Mouse (Mus musculus) G1E (cell line): ENCODE data around the gene Setx. TPM values are rescaled to one million over a fixed set of nuclear protein-coding genes. Genes with fewer than 3 reads are reported as not detected.

Experiments
- ATAC-seq: 2 replicates; pipeline ENCODE4 v1.8.0; 2016; ENCODE audit warnings: mild to moderate bottlenecking; ENCODE audit not compliant: insufficient number of reproducible peaks, poor library complexity, low FRiP score, severe bottlenecking; ENCODE audit errors: extremely low read depth
- DNase-seq: peaks from one replicate; pipeline ENCODE4 v3.0.0; 2012; ENCODE audit warnings: low spot score
- H3K27me3 ChIP-seq: 2 replicates; pipeline ENCODE4 v1.6.1; 2012; ENCODE audit warnings: mild to moderate bottlenecking, low read length, inconsistent platforms; ENCODE audit not compliant: insufficient read depth
- H3K36me3 ChIP-seq: replicated peaks from 2 replicates; pipeline ENCODE3; 2012; ENCODE audit warnings: mild to moderate bottlenecking, inconsistent platforms
- H3K4me1 ChIP-seq: 2 replicates; pipeline ENCODE4 v1.6.1; 2012; ENCODE audit warnings: low read depth, low read length, inconsistent platforms, mixed read lengths; ENCODE audit not compliant: insufficient read depth
- H3K4me3 ChIP-seq: 2 replicates; pipeline ENCODE4 v1.5.1; 2012; ENCODE audit warnings: low read depth, mild to moderate bottlenecking, inconsistent platforms, low read length, moderate library complexity, mixed read lengths
- H3K9me3 ChIP-seq: replicated peaks from 2 replicates; pipeline ENCODE4 v1.6.1; 2012; ENCODE audit warnings: inconsistent platforms
- CTCF ChIP-seq: IDR thresholded peaks from 2 replicates; pipeline ENCODE4 v1.5.1; 2012; ENCODE audit warnings: low read depth, low read length, inconsistent platforms, mixed read lengths
- GATA1 ChIP-seq: IDR thresholded peaks from 2 replicates; pipeline ENCODE4 v1.6.1; 2012; ENCODE audit warnings: borderline replicate concordance, low read length, inconsistent platforms, mixed read lengths
- GATA2 ChIP-seq: IDR thresholded peaks from 2 replicates; pipeline ENCODE4 v1.6.1; 2012; ENCODE audit warnings: low read depth, low read length, inconsistent platforms, borderline replicate concordance
- POLR2AphosphoS5 ChIP-seq: IDR thresholded peaks from 2 replicates; pipeline ENCODE4 v1.6.1; 2012; ENCODE audit warnings: low read depth, low read length, inconsistent platforms; ENCODE audit not compliant: insufficient replicate concordance
- TAL1 ChIP-seq: conservative IDR thresholded peaks from 2 replicates; pipeline ENCODE4 v1.6.1; 2012; ENCODE audit warnings: low read depth, low read length, inconsistent platforms, mixed read lengths
- polyA plus RNA-seq: library from polyadenylated mRNA; stranded (reverse); fragments of >175 nt; gene quantifications from 2 replicates; pipeline ENCODE4 v1.2.3, GENCODE M21; 2012
- total RNA-seq, 2 experiments: library from RNA; stranded (forward) in 1 of 2; stranded (reverse) in 1 of 2; fragments of 200-1000 nt in 1 of 2; fragments of >200 nt in 1 of 2; fragmentation: Nextera tagmentation in 1 of 2; gene quantifications; 2 replicates each; pipeline ENCODE4 v1.2.3; 2014 to 2017

Setx gene
- total and polyA plus RNA-seq, 3 experiments: 7.3 to 72.9 (median 47.0) TPM

GRCm38 (mm10) chr2:29183266-29183924 is 59.4 kb downstream of the Setx start:
- ATAC-seq: no peak
- TF ChIP-seq GATA1: no peak
- no peak for TF ChIP-seq CTCF
- TF ChIP-seq POLR2AphosphoS5: no peak
- no peak for TF ChIP-seq GATA2
- TF ChIP-seq TAL1: no peak
- H3K36me3 ChIP-seq: peaks cover 42% of the 10 kb centered on the region

GRCm38 (mm10) chr2:29186209-29186608 is 62.2 kb downstream of the Setx start:
- no peaks in the 10 kb centered on the region for H3K4me1 ChIP-seq
- peaks cover 14% of the 10 kb centered on the region for H3K36me3 ChIP-seq
- no peak overlapping the region for H3K4me3 ChIP-seq
- no peak for DNase-seq
- H3K9me3 ChIP-seq: no peaks in the 10 kb centered on the region
- ATAC-seq: no peak
- TF ChIP-seq GATA1: no peak
- TF ChIP-seq CTCF: no peak
- TF ChIP-seq TAL1: no peak
- TF ChIP-seq POLR2AphosphoS5: no peak
- H3K27me3 ChIP-seq: peaks cover 21% of the 10 kb centered on the region

More at GRCm38 (mm10) chr2:29183266-29183924, 59.4 kb downstream of the Setx start:
- H3K4me1 ChIP-seq: peaks cover 6% of the 10 kb centered on the region; the same call in 1 of the 2 replicates
- H3K9me3 ChIP-seq: no peaks in the 10 kb centered on the region
- no peak overlapping the region for H3K4me3 ChIP-seq
- peaks cover 18% of the 10 kb centered on the region for H3K27me3 ChIP-seq
- no peak for DNase-seq

GRCm38 (mm10) chr2:29190392-29190791 is 66.4 kb downstream of the Setx start:
- no peak for TF ChIP-seq GATA2
- no peak for TF ChIP-seq GATA1
- no peak for TF ChIP-seq TAL1
- no peak for TF ChIP-seq CTCF
- TF ChIP-seq POLR2AphosphoS5: no peak
- no peak overlapping the region for H3K4me3 ChIP-seq
- H3K9me3 ChIP-seq: no peaks in the 10 kb centered on the region
- DNase-seq (no peak), ATAC-seq (no peak)
- peaks cover 56% of the 10 kb centered on the region for H3K27me3 ChIP-seq
- peaks cover 5% of the 10 kb centered on the region; the same call in 1 of the 2 replicates for H3K4me1 ChIP-seq
- no peaks in the 10 kb centered on the region for H3K36me3 ChIP-seq

- H3K36me3 ChIP-seq: no peaks in the 10 kb centered on the region
- ATAC-seq (no peak), DNase-seq (no peak)
- TF ChIP-seq GATA2: no peak
- no peak for TF ChIP-seq GATA1
- TF ChIP-seq CTCF: no peak
- TF ChIP-seq POLR2AphosphoS5: no peak
- TF ChIP-seq TAL1: no peak
- H3K4me3 ChIP-seq: no peak overlapping the region
- H3K27me3 ChIP-seq: peaks cover 57% of the 10 kb centered on the region
- H3K4me1 ChIP-seq: peaks cover 5% of the 10 kb centered on the region; the same call in 1 of the 2 replicates
- H3K9me3 ChIP-seq: no peaks in the 10 kb centered on the region
Observed at GRCm38 (mm10) chr2:29191216-29192215, 67.5 kb downstream of the Setx start.

GRCm38 (mm10) chr2:29192629-29193278 is 68.8 kb downstream of the Setx start:
- ATAC-seq (no peak), DNase-seq (no peak)
- TF ChIP-seq TAL1 (no peak), GATA1 (no peak), POLR2AphosphoS5 (no peak), CTCF (no peak), GATA2 (no peak)
- H3K4me3 ChIP-seq: no peak overlapping the region
- H3K27me3 ChIP-seq: peaks cover 54% of the 10 kb centered on the region; the same call in 1 of the 2 replicates
- H3K4me1 ChIP-seq: peaks cover 5% of the 10 kb centered on the region; the same call in 1 of the 2 replicates
- no peaks in the 10 kb centered on the region for H3K36me3 ChIP-seq
- H3K9me3 ChIP-seq: no peaks in the 10 kb centered on the region
